Mouse (Mus musculus) myocyte (in vitro differentiated cells): Measurements from ENCODE around the gene Fam228a. TPM values are rescaled to one million over a fixed set of nuclear protein-coding genes. Genes with fewer than 3 reads are reported as not detected.

Experiments used
- H3K27me3 ChIP-seq: one replicate; pipeline ENCODE4 v1.6.1; 2011; ENCODE audit not compliant: control insufficient read depth, insufficient read depth, insufficient read length
- H3K36me3 ChIP-seq: one replicate; pipeline ENCODE4 v1.6.1; 2011; ENCODE audit not compliant: control insufficient read depth, insufficient read depth
- H3K4me2 ChIP-seq: one replicate; pipeline ENCODE4 v1.6.1; 2011; ENCODE audit warnings: low read depth, control low read depth
- H3K4me3 ChIP-seq: one replicate; pipeline ENCODE4 v1.5.1; 2011; ENCODE audit warnings: mild to moderate bottlenecking, control low read depth, moderate library complexity
- H3K79me2 ChIP-seq: one replicate; pipeline ENCODE4 v1.6.1; 2011; ENCODE audit not compliant: control insufficient read depth, insufficient read depth
- H3ac ChIP-seq: one replicate; pipeline ENCODE4 v1.6.1; 2011; ENCODE audit not compliant: control insufficient read depth, insufficient read length
- CEBPB ChIP-seq: IDR thresholded peaks from 2 replicates; pipeline ENCODE4 v1.6.1; 2011; ENCODE audit warnings: mild to moderate bottlenecking, moderate library complexity; ENCODE audit not compliant: poor library complexity, insufficient read depth, severe bottlenecking
- E2F4 ChIP-seq: IDR thresholded peaks from one replicate; pipeline ENCODE4 v1.6.1; 2011; ENCODE audit warnings: mild to moderate bottlenecking, control low read depth, moderate library complexity; ENCODE audit not compliant: insufficient read depth
- MAX ChIP-seq: IDR thresholded peaks from one replicate; pipeline ENCODE4 v1.6.1; 2011; ENCODE audit warnings: low read depth, mild to moderate bottlenecking, control low read depth
- MYOD1 ChIP-seq, 3 experiments: IDR thresholded peaks; one replicate each; pipeline ENCODE4 v1.6.1; 2011; ENCODE audit warnings: control low read depth in 2 of 3, low read depth in 2 of 3, mild to moderate bottlenecking in 2 of 3, moderate library complexity in 1 of 3; ENCODE audit not compliant: insufficient read length in 2 of 3, control insufficient read depth in 1 of 3
- MYOG ChIP-seq, 3 experiments: IDR thresholded peaks; one replicate each; pipeline ENCODE4 v1.6.1; 2011; ENCODE audit warnings: control low read depth in 2 of 3, low read depth in 2 of 3, mild to moderate bottlenecking in 2 of 3; ENCODE audit not compliant: insufficient read length in 2 of 3, control insufficient read depth in 1 of 3, insufficient read depth in 1 of 3
- POLR2A ChIP-seq: IDR thresholded peaks from one replicate; pipeline ENCODE4 v1.6.1; 2011; ENCODE audit warnings: low read depth, mild to moderate bottlenecking, control low read depth, moderate library complexity; ENCODE audit not compliant: insufficient read length
- POLR2AphosphoS2 ChIP-seq: IDR thresholded peaks from one replicate; pipeline ENCODE4 v1.6.1; 2011; ENCODE audit warnings: low read depth, control low read depth; ENCODE audit not compliant: insufficient read length
- REST ChIP-seq: IDR thresholded peaks from one replicate; pipeline ENCODE4 v1.6.1; 2011; ENCODE audit warnings: mild to moderate bottlenecking, control low read depth, moderate library complexity; ENCODE audit not compliant: insufficient read depth, insufficient read length
- SRF ChIP-seq: IDR thresholded peaks from one replicate; pipeline ENCODE4 v1.6.1; 2011; ENCODE audit warnings: low read depth; ENCODE audit not compliant: control insufficient read depth, insufficient read length
- TCF12 ChIP-seq: IDR thresholded peaks from one replicate; pipeline ENCODE4 v1.6.1; 2011; ENCODE audit warnings: mild to moderate bottlenecking, control low read depth; ENCODE audit not compliant: poor library complexity, insufficient read depth, severe bottlenecking
- TCF3 ChIP-seq: IDR thresholded peaks from one replicate; pipeline ENCODE4 v1.6.1; 2011; ENCODE audit warnings: low read depth, control low read depth; ENCODE audit not compliant: insufficient read length
- USF1 ChIP-seq: IDR thresholded peaks from one replicate; pipeline ENCODE4 v1.6.1; 2011; ENCODE audit warnings: low read depth, mild to moderate bottlenecking, control low read depth, moderate library complexity
- polyA plus RNA-seq: library from polyadenylated mRNA; unstranded; fragments of >200 nt; fragmentation: generic; extraction: Trizol; gene quantifications from one replicate; pipeline ENCODE4 v1.2.1, GENCODE M21; 2012; ENCODE audit warnings: missing spikeins

Gene Fam228a
- polyA plus RNA-seq, 1 experiment: not detected

DNA sequence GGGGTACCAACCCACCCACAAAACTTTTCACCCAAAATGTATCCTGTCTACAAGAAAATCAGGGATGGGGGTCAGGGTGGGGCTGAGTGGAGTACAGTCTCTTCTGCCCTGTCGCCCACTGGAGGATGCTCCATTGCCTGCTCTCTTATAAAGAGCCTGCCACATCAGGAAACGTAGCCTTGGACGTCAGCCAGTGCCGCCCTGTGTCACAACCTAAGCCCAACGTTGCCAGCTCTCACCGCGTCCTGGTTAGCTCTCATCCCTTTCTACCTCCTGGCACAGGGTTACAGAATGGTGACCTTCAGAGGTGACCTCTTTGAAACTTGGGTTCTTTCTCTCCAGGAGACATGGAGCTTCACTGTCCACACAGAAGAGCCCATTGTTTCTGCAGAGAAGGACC is 2.6 kb upstream of the Fam228a start:
- no peaks in the 10 kb centered on the region for H3K79me2 ChIP-seq
- TF ChIP-seq REST (no peak), MYOG (IDR thresholded peaks at IDR 0.05; ENCODE audit: control insufficient read depth in 1 of 3, insufficient read depth in 1 of 3, insufficient read length in 2 of 3, low read depth in 2 of 3) (no peak), CEBPB (no peak), USF1 (no peak), TCF3 (no peak), TCF12 (no peak), MAX (no peak), POLR2A (no peak), SRF (no peak), MYOD1 (IDR thresholded peaks at IDR 0.05; ENCODE audit: control insufficient read depth in 1 of 3, insufficient read length in 2 of 3, low read depth in 2 of 3) (no peak), E2F4 (no peak), POLR2AphosphoS2 (no peak)
- H3K4me3 ChIP-seq: no peak overlapping the region
- H3K27me3 ChIP-seq: no peaks in the 10 kb centered on the region
- no peak overlapping the region for H3K4me2 ChIP-seq
- H3ac ChIP-seq: no peak overlapping the region
- no peaks in the 10 kb centered on the region for H3K36me3 ChIP-seq

DNA sequence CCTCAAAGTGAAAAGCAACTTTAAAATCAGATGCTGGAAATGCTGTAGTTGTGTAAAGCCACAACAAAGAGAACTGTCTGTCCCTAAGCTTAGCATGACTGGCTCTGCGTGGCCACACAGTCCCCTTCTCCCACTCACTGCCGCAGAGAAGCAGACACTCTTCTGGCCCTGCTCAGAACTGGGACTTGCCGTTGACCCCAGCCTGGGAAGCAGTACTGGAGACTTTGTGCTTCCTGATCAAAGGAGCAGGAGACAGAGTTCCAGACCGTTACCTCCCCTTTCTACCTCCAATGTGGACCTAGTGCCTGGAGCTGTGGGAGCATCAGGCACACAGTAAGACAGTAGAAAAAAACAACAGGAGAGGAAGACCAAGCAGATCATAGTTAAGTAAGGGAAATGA is 5.9 kb downstream of the Fam228a start:
- H3K4me3 ChIP-seq: no peak overlapping the region
- H3K36me3 ChIP-seq: no peaks in the 10 kb centered on the region
- peaks cover 6% of the 10 kb centered on the region for H3K27me3 ChIP-seq
- H3ac ChIP-seq: no peak overlapping the region
- H3K4me2 ChIP-seq: no peak overlapping the region
- no peaks in the 10 kb centered on the region for H3K79me2 ChIP-seq
- no peak for TF ChIP-seq SRF
- no peak for TF ChIP-seq TCF12
- TF ChIP-seq MYOD1 (IDR thresholded peaks at IDR 0.05; ENCODE audit: control insufficient read depth in 1 of 3, insufficient read length in 2 of 3, low read depth in 2 of 3): no peak
- TF ChIP-seq TCF3: no peak
- no peak for TF ChIP-seq MAX
- no peak for TF ChIP-seq REST
- TF ChIP-seq POLR2A: no peak
- TF ChIP-seq MYOG (IDR thresholded peaks at IDR 0.05; ENCODE audit: control insufficient read depth in 1 of 3, insufficient read depth in 1 of 3, insufficient read length in 2 of 3, low read depth in 2 of 3): no peak
- TF ChIP-seq POLR2AphosphoS2: no peak
- no peak for TF ChIP-seq USF1
- no peak for TF ChIP-seq E2F4
- TF ChIP-seq CEBPB: no peak

DNA sequence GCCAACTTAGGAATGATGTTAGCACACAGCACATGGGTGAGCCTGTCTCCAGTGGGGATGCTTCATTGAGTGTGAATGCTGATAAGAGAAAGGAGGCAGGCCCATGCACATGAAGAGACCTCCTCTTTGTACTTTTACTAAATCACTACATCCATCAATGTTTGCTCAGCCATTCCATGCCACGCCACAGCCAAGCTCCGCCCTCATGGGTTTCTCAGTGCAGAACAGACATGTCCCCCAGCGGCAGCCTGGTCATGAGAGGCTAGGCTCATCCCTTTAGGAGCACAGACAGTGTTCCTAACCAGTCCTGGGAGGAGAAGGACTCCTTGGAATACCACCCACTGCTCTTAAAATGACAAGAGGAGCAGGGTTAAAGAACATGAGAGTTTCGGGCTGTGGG is 6.6 kb downstream of the Fam228a start:
- H3K36me3 ChIP-seq: no peaks in the 10 kb centered on the region
- no peaks in the 10 kb centered on the region for H3K79me2 ChIP-seq
- H3ac ChIP-seq: no peak overlapping the region
- H3K27me3 ChIP-seq: peaks cover 6% of the 10 kb centered on the region
- H3K4me3 ChIP-seq: no peak overlapping the region
- TF ChIP-seq SRF: no peak
- TF ChIP-seq REST: no peak
- TF ChIP-seq MYOG (IDR thresholded peaks at IDR 0.05; ENCODE audit: control insufficient read depth in 1 of 3, insufficient read depth in 1 of 3, insufficient read length in 2 of 3, low read depth in 2 of 3): no peak
- TF ChIP-seq POLR2AphosphoS2: no peak
- no peak for TF ChIP-seq E2F4
- no peak for TF ChIP-seq TCF12
- TF ChIP-seq MAX: no peak
- no peak overlapping the region for H3K4me2 ChIP-seq

DNA sequence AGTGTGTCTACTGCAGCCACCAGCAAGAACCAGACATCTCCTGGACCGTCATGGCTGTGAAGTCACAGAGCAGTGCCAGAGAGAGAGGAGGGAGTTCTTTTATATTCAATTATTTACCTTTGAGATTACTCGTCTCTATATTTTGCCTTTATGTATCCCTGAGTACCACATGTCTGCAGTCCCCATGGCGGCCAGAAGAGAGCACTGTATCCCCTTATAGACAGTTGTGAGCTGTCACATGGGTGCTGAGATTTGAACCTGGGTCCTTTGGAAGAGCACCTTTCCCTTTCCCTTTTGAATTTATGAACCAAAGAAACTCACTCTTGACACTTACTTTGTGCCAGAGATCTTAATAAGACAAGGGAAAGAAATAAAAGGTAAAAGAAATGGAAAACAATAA is 9.1 kb downstream of the Fam228a start:
- Histone ChIP-seq H3K4me2 (no peak overlapping the region), H3K79me2 (no peaks in the 10 kb centered on the region), H3ac (no peak overlapping the region), H3K36me3 (no peaks in the 10 kb centered on the region), H3K4me3 (no peak overlapping the region), H3K27me3 (peaks cover under 1% of the 10 kb centered on the region)
- TF ChIP-seq POLR2AphosphoS2 (no peak), MYOD1 (IDR thresholded peaks at IDR 0.05; ENCODE audit: control insufficient read depth in 1 of 3, insufficient read length in 2 of 3, low read depth in 2 of 3) (no peak), USF1 (no peak), SRF (no peak), MYOG (IDR thresholded peaks at IDR 0.05; ENCODE audit: control insufficient read depth in 1 of 3, insufficient read depth in 1 of 3, insufficient read length in 2 of 3, low read depth in 2 of 3) (no peak)

DNA sequence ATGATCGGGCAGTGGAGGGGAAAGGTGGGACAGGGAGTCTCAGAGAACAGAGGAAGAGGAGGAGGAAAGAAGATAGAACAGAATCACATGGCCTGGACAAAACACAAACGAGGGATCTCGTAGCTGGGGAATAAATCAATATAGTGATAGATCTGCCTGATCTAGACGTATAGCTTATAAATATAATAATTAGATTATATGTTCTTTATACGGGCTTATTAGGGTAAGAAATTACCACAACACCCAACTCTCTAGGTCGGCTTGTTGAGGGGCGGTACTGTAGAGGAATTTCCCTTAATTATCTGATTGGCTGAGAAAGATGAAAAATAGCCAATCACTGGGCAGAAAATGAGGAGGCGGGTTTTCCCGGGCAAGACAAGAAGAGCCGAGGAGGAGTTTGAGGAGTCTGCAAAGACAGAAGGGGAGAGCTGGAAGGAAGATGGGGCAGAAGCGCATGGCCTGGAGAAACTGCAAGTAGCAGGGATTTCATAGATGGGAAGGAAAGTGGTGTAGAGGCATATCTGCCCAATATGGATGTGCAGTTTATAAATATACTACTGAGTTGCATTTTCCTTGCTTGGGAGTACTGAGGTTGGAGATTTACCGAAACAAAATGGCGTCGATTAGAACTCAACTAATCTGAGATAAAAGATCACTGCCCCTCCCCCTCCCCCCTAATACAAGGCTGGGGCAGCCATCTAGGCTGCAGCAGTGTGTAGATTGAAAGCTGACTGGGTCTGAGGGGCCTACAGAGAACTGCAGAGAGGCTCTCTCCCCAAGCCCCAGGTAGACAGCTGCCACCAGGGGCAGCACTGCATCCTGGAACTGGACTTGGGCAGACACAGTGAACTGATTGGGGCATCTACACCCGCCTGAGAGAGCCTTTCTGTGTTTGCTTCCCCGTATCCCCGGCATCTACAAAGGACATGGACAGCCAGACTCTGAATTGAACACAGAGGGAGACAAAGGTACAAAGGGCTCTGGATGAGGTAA is 18.2 kb downstream of the Fam228a start:
- no peak for TF ChIP-seq POLR2AphosphoS2
- no peak for TF ChIP-seq SRF
- TF ChIP-seq USF1: no peak
- no peak for TF ChIP-seq MYOG (IDR thresholded peaks at IDR 0.05; ENCODE audit: control insufficient read depth in 1 of 3, insufficient read depth in 1 of 3, insufficient read length in 2 of 3, low read depth in 2 of 3)
- TF ChIP-seq TCF12: no peak
- TF ChIP-seq MYOD1 (IDR thresholded peaks at IDR 0.05; ENCODE audit: control insufficient read depth in 1 of 3, insufficient read length in 2 of 3, low read depth in 2 of 3): no peak
- no peak for TF ChIP-seq TCF3
- no peak for TF ChIP-seq MAX
- no peak for TF ChIP-seq POLR2A
- no peak for TF ChIP-seq REST
- TF ChIP-seq CEBPB: no peak
- TF ChIP-seq E2F4: no peak
- Histone ChIP-seq H3K36me3 (no peaks in the 10 kb centered on the region), H3K79me2 (no peaks in the 10 kb centered on the region), H3K27me3 (no peaks in the 10 kb centered on the region), H3ac (no peak overlapping the region), H3K4me2 (no peak overlapping the region), H3K4me3 (no peak overlapping the region)
